Mouse (Mus musculus): ENCODE measurements around the gene Sptbn1. TPM values are rescaled to one million over a fixed set of nuclear protein-coding genes. Genes with fewer than 3 reads are reported as not detected.

Sptbn1 gene
- polyA plus RNA-seq (2012; rRNA removed), result 14.6 and 17.0 TPM in 2 replicates

GRCm38 (mm10) chr11:30267892-30268647 is at the start of gene Sptbn1:
TSS of gene Sptbn1 (minus strand) at chr11:30268175.

Other genes starting within 250 kb of the Sptbn1 start
- gene Eml6, start 242.1 kb downstream of the Sptbn1 start, polyA plus RNA-seq (2012; rRNA removed), result 0.07 and 0.10 TPM in 2 replicates
- not detected in 2 replicates for gene 4930505A04Rik, start 203.7 kb upstream of the Sptbn1 start, polyA plus RNA-seq (2012; rRNA removed)